ENCODE assay signal across 1 mouse cellular context in the genomic region with DNA sequence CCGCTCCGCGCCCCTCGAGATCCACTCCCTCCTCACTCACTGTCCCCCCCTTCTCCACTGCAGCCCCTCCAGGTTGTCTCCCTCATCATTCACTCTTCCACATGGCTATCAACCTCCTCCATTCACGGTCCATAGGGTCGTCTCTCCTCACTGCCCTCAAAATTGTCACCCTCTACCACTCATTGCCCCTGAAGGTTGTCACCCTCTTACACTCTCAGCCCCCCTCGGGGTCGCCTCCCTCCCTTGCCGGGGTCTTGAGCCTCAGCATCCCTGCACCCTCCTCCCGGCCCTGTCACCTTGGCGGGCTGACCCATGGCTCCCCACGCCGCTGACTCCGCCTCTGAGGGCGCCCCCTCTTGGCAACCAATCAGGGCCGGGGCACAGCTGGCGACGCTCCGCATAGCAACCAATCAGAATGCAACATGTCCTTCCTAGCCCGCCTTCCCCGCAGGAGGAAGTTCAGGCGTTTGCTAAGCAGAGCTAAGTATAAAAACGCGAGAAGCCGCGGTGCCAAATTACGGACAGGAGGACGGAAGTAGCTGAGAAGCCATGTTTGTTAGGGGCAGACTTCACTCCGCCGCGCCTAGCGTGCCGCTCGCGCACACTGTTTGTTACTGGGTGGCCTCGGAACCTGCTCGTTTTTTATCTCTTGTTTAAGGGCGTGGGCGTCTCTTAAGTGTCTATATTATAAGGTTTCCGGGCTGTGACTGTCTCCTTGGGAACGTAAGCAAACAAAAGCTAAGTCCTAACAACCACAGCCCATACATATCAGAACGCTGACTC.
TF ChIP-seq lines count a peak whose summit lies in the region.

A gene (minus strand): TSS at position 661 of the 783 bp plus-strand sequence.

TF ChIP-seq in MEL, 35 proteins besides CTCF, POLR2A, EP300 and RAD21 (continued from another document):
- no peak for TF ChIP-seq USF2 (IDR thresholded peaks at IDR 0.05; ENCODE audit: borderline replicate concordance in 1 of 2, insufficient read depth in 1 of 2, low read depth in 1 of 2, low read length in 2 of 2)
